In the genomic region with DNA sequence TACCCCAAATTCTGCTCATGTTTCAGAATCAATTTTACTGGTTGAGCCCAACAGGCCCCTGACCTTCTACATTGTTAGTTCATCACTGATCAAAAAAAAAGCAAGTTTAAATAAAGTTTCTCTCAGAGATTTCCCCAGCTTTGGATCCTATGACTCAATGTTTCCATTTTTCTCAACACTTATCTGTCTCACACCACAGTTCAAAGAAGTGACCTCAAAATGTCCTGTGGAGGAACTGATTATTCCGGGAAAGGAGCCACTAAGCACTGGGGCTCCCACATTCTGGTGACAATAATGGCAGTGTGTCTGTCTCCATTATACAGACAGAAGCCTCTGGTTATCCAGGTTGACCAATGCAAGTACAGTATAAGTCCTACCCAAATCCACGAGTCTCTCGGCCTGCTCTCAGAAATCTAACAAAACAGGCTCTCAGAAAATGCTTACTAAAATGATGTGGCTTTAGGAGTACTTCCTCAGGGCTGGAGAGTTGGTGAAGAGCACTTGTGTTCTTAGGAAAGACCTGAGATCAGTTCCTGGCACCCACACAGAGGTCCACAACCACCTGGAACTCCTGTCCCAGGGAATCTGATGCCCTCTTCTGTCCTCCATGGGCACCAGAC, we compare ENCODE assay signal across 16 mouse cellular contexts.
A peak's percentile ranks its signal among the peaks of the same experiment; 100 is the strongest.
DNase-seq lines count a peak whose midpoint lies in the region; ATAC-seq lines count a peak whose summit lies in the region.
"Had no signal": no experiment of that assay in that cellular context is flagged by ENCODE, and none has a peak within 500 bp of the region (broad histone marks: within the 10 kb centered on the region; RNA-seq: fewer than 3 reads in every experiment).

No protein-coding gene starts in this region.

- no peaks in the 10 kb centered on the region for H3K9me3 ChIP-seq in heart, embryonic 15.5 days (replicated peaks)
- H3K9me3 ChIP-seq in midbrain, embryonic 12.5 days = no peaks in the 10 kb centered on the region
- H3K9me3 ChIP-seq in midbrain, embryonic 11.5 days (ENCODE audit: control insufficient read depth, low read length) = no peaks in the 10 kb centered on the region; the same call in 1 of the 2 replicates
- H3K9me3 ChIP-seq in hindbrain, embryonic 11.5 days (ENCODE audit: control insufficient read depth, low read length) = no peaks in the 10 kb centered on the region
- H3K9me3 ChIP-seq: forebrain, embryonic 12.5 days; hindbrain, embryonic 13.5 days; neural tube, embryonic 12.5 days had no signal

- peak; percentile 35 for DNase-seq in adrenal gland, adult 2 months
- DNase-seq in adrenal gland, adult 18-20 months (ENCODE audit: low spot score in 2 of 2) = no peak
- no peak for DNase-seq in heart, postnatal 36 days
- DNase-seq in midbrain, embryonic 11.5 days (ENCODE audit: low spot score, missing footprints) = no peak
- no peak for DNase-seq in hindbrain, embryonic 11.5 days (ENCODE audit: low spot score)
- DNase-seq: gastrocnemius, postnatal 25 days; kidney, postnatal 4 days; thymus, postnatal 36 days had no signal

- no peak overlapping the region for H3K4me2 ChIP-seq in heart, embryonic 15.5 days
- H3K4me2 ChIP-seq in midbrain, embryonic 12.5 days (replicated peaks) = no peak overlapping the region
- no peak overlapping the region for H3K4me2 ChIP-seq in midbrain, embryonic 11.5 days
- no peak overlapping the region for H3K4me2 ChIP-seq in hindbrain, embryonic 11.5 days (replicated peaks; ENCODE audit: low read depth, low read length)
- H3K4me2 ChIP-seq: forebrain, embryonic 12.5 days; hindbrain, embryonic 13.5 days; liver, embryonic 11.5 days; neural tube, embryonic 12.5 days had no signal

- no peak for ATAC-seq in heart, embryonic 15.5 days (replicated peaks; ENCODE audit: insufficient number of reproducible peaks, insufficient read depth, low FRiP score, low read depth)
- no peak for ATAC-seq in midbrain, embryonic 12.5 days (ENCODE audit: low FRiP score, low read depth)
- no peak for ATAC-seq in midbrain, embryonic 11.5 days (ENCODE audit: low FRiP score)
- no peak for ATAC-seq in hindbrain, embryonic 11.5 days (ENCODE audit: low FRiP score)
- ATAC-seq in frontal cortex, adult (ENCODE audit: low TSS enrichment) = no peak

- H3K27ac ChIP-seq in heart, embryonic 15.5 days = peak overlapping the region; percentile 53; the same call in 1 of the 2 replicates
- 0 out of 2 replicates have a peak overlapping the region, but pooled peaks have one; percentile 1 for H3K27ac ChIP-seq in midbrain, embryonic 12.5 days (replicated peaks)
- H3K27ac ChIP-seq in midbrain, embryonic 11.5 days (ENCODE audit: low read depth, low read length) = no peak overlapping the region
- no peak overlapping the region for H3K27ac ChIP-seq in hindbrain, embryonic 11.5 days (ENCODE audit: low read depth, low read length)
- H3K27ac ChIP-seq: forebrain, embryonic 12.5 days; hindbrain, embryonic 13.5 days; neural tube, embryonic 12.5 days; stomach, postnatal 0 days had no signal

- H3K27me3 ChIP-seq in heart, embryonic 15.5 days = no peaks in the 10 kb centered on the region
- H3K27me3 ChIP-seq in midbrain, embryonic 12.5 days = no peaks in the 10 kb centered on the region
- no peaks in the 10 kb centered on the region for H3K27me3 ChIP-seq in midbrain, embryonic 11.5 days (ENCODE audit: control insufficient read depth, insufficient read depth, low read length)
- no peaks in the 10 kb centered on the region for H3K27me3 ChIP-seq in hindbrain, embryonic 11.5 days (ENCODE audit: control insufficient read depth, insufficient read depth, low read length)
- H3K27me3 ChIP-seq: forebrain, embryonic 12.5 days; hindbrain, embryonic 13.5 days; neural tube, embryonic 12.5 days had no signal

- H3K4me3 ChIP-seq in heart, embryonic 15.5 days = no peak overlapping the region
- H3K4me3 ChIP-seq in midbrain, embryonic 12.5 days = no peak overlapping the region
- H3K4me3 ChIP-seq in midbrain, embryonic 11.5 days (ENCODE audit: low read depth, low read length) = no peak overlapping the region
- no peak overlapping the region for H3K4me3 ChIP-seq in hindbrain, embryonic 11.5 days (ENCODE audit: low read depth, low read length)
- H3K4me3 ChIP-seq: forebrain, embryonic 12.5 days; hindbrain, embryonic 13.5 days; neural tube, embryonic 12.5 days had no signal

- WGBS in heart, embryonic 15.5 days = 61% methylated on average over 3 of the region's 3 CpGs
- 92% methylated on average over 3 of the region's 3 CpGs for WGBS in midbrain, embryonic 12.5 days
- 85% methylated on average over 3 of the region's 3 CpGs for whole genome bisulfite sequencing in midbrain, embryonic 11.5 days
- 86% methylated on average over 3 of the region's 3 CpGs for WGBS in hindbrain, embryonic 11.5 days

- no peaks in the 10 kb centered on the region for H3K36me3 ChIP-seq in heart, embryonic 15.5 days
- H3K36me3 ChIP-seq in midbrain, embryonic 12.5 days = no peaks in the 10 kb centered on the region
- no peaks in the 10 kb centered on the region for H3K36me3 ChIP-seq in midbrain, embryonic 11.5 days (ENCODE audit: control insufficient read depth, insufficient read depth, low read length)
- no peaks in the 10 kb centered on the region for H3K36me3 ChIP-seq in hindbrain, embryonic 11.5 days (ENCODE audit: control insufficient read depth, insufficient read depth, low read length)
- H3K36me3 ChIP-seq: forebrain, embryonic 12.5 days; hindbrain, embryonic 13.5 days; neural tube, embryonic 12.5 days had no signal

- H3K4me1 ChIP-seq in heart, embryonic 15.5 days (replicated peaks) = peaks cover 10% of the 10 kb centered on the region; the same call in 1 of the 2 replicates
- 0 out of 2 replicates have a peak, but pooled peaks cover 7% of the 10 kb centered on the region for H3K4me1 ChIP-seq in midbrain, embryonic 12.5 days
- H3K4me1 ChIP-seq in midbrain, embryonic 11.5 days (ENCODE audit: control insufficient read depth, insufficient read depth, low read length) = peaks cover 6% of the 10 kb centered on the region
- H3K4me1 ChIP-seq in hindbrain, embryonic 11.5 days (replicated peaks; ENCODE audit: control insufficient read depth, insufficient read depth, low read length) = peaks cover 2% of the 10 kb centered on the region; the same call in 1 of the 2 replicates
- H3K4me1 ChIP-seq: neural tube, embryonic 12.5 days had no signal

- intact Hi-C loops in heart, postnatal 36 days (cut with DNase I) = no loop called here

- H3K9ac ChIP-seq in heart, embryonic 15.5 days = no peak overlapping the region
- H3K9ac ChIP-seq in midbrain, embryonic 12.5 days (replicated peaks) = no peak overlapping the region
- no peak overlapping the region for H3K9ac ChIP-seq in midbrain, embryonic 11.5 days (ENCODE audit: low read length)
- no peak overlapping the region for H3K9ac ChIP-seq in hindbrain, embryonic 11.5 days (ENCODE audit: low read depth, low read length)
- H3K9ac ChIP-seq: forebrain, embryonic 12.5 days; hindbrain, embryonic 13.5 days; neural tube, embryonic 12.5 days had no signal

Comparison
In these comparisons a context has a peak if more than half of its experiments do, and no peak if none do; other contexts are left out.
1. H3K27ac ChIP-seq: peak in heart, embryonic 15.5 days (single experiment) and midbrain, embryonic 12.5 days (single experiment); none in midbrain, embryonic 11.5 days (single experiment) and hindbrain, embryonic 11.5 days (single experiment).